Mouse (Mus musculus) gastrocnemius, postnatal 25 days (tissue): Measurements from ENCODE around the gene Rapgef1. TPM values are rescaled to one million over a fixed set of nuclear protein-coding genes. Genes with fewer than 3 reads are reported as not detected.

ENCODE experiments used
- DNase-seq: peaks from one replicate; pipeline ENCODE4 v3.0.0; 2022
- total RNA-seq, 2 experiments: library from RNA; stranded (reverse); gene quantifications; 1 replicate in 1 of 2; 2 replicates in 1 of 2; pipeline ENCODE4 v1.2.3; 2021

The Rapgef1 gene
- total RNA-seq, 2 experiments from 2014 or later = 102 to 112 TPM

GRCm38 (mm10) chr2:29645071-29645628 lies 25.6 kb downstream of the Rapgef1 start:
- DNase-seq = no peak

GRCm38 (mm10) chr2:29646613-29647012 lies 27.1 kb downstream of the Rapgef1 start:
- no peak for DNase-seq

GRCm38 (mm10) chr2:29647162-29647561 lies 27.6 kb downstream of the Rapgef1 start:
- no peak for DNase-seq

- no peak for DNase-seq
Measured at GRCm38 (mm10) chr2:29647808-29648207, 28.3 kb downstream of the Rapgef1 start.

- DNase-seq = no peak
Measured at GRCm38 (mm10) chr2:29648956-29649794, 29.7 kb downstream of the Rapgef1 start.

GRCm38 (mm10) chr2:29649795-29650457 lies 30.4 kb downstream of the Rapgef1 start:
- no peak for DNase-seq

GRCm38 (mm10) chr2:29651876-29652275 lies 32.4 kb downstream of the Rapgef1 start:
- DNase-seq = no peak

GRCm38 (mm10) chr2:29655433-29655832 lies 35.9 kb downstream of the Rapgef1 start:
- no peak for DNase-seq

- DNase-seq = no peak
Measured at GRCm38 (mm10) chr2:29656095-29656494, 36.6 kb downstream of the Rapgef1 start.

GRCm38 (mm10) chr2:29657089-29657488 lies 37.6 kb downstream of the Rapgef1 start:
- DNase-seq = no peak

GRCm38 (mm10) chr2:29661751-29662191 lies 42.3 kb downstream of the Rapgef1 start:
- DNase-seq = no peak

- DNase-seq = no peak
Measured at GRCm38 (mm10) chr2:29663260-29663877, 43.8 kb downstream of the Rapgef1 start.

- DNase-seq = no peak
Measured at GRCm38 (mm10) chr2:29665421-29665820, 45.9 kb downstream of the Rapgef1 start.

GRCm38 (mm10) chr2:29666589-29666988 lies 47.1 kb downstream of the Rapgef1 start:
- peak; percentile 78 for DNase-seq

- no peak for DNase-seq
Measured at GRCm38 (mm10) chr2:29667109-29667508, 47.6 kb downstream of the Rapgef1 start.

GRCm38 (mm10) chr2:29668011-29668691 lies 48.6 kb downstream of the Rapgef1 start:
- DNase-seq = no peak

GRCm38 (mm10) chr2:29668963-29669362 lies 49.4 kb downstream of the Rapgef1 start:
- DNase-seq = no peak

GRCm38 (mm10) chr2:29669711-29670110 lies 50.2 kb downstream of the Rapgef1 start:
- no peak for DNase-seq

GRCm38 (mm10) chr2:29670231-29670991 lies 50.9 kb downstream of the Rapgef1 start:
- peak; percentile 72 for DNase-seq

GRCm38 (mm10) chr2:29671374-29671773 lies 51.9 kb downstream of the Rapgef1 start:
- no peak for DNase-seq

GRCm38 (mm10) chr2:29671856-29672255 lies 52.3 kb downstream of the Rapgef1 start:
- DNase-seq = no peak
